Mouse (Mus musculus) erythroblast, embryonic 14.5 days (primary cell): ENCODE measurements around the gene Gpi1.

Experiments used
- GATA1 ChIP-seq: IDR thresholded peaks from 2 replicates; pipeline ENCODE4 v1.6.1; 2012; ENCODE audit warnings: low read length, inconsistent platforms, mixed read lengths
- TAL1 ChIP-seq: IDR thresholded peaks from 3 replicates; pipeline ENCODE4 v1.6.1; 2012; ENCODE audit warnings: low read length, inconsistent platforms, mixed read lengths

DNA sequence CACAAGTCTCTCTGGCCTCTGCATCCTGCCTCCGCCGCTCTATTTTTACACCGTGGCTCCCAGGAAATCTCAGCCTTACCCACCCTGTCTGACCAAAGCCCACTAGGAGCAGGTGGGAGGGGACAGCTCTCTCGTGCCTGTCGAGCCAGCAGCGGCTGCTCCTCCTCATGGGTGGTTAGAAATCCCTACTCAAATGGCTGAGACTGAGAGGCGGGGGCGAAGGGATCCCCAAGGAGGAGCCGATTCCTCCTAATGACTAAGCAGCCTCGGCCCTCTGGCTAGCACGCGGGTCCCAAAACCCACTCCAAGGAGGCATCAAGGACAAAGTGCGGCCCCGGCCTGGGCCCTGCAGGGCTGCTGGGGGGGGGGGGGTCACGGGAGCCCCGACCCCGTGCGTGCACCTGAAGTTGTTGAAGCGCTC lies 435 bp downstream of the Gpi1 start:
- TF ChIP-seq GATA1 = no peak
- TF ChIP-seq TAL1 = no peak
